Mouse (Mus musculus) midbrain, embryonic 10.5 days (tissue): Measurements from ENCODE around the gene Per1. TPM values are rescaled to one million over a fixed set of nuclear protein-coding genes. Genes with fewer than 3 reads are reported as not detected.

Experiments
- DNase-seq: peaks from one replicate; pipeline ENCODE4 v3.0.0-alpha.2; 2017; ENCODE audit warnings: low spot score
- H3K27ac ChIP-seq: fragments of 300-500 bp; sonication (generic); replicated peaks from 2 replicates; pipeline ENCODE4 v1.5.1; 2016; ENCODE audit warnings: mild to moderate bottlenecking
- H3K27me3 ChIP-seq: fragments of 300-500 bp; sonication (generic); 2 replicates; pipeline ENCODE4 v1.6.1; 2016; ENCODE audit warnings: low read depth, mild to moderate bottlenecking; ENCODE audit not compliant: poor library complexity, severe bottlenecking
- H3K36me3 ChIP-seq: fragments of 300-500 bp; sonication (generic); 2 replicates; pipeline ENCODE4 v1.6.1; 2016; ENCODE audit warnings: mild to moderate bottlenecking, moderate library complexity
- H3K4me1 ChIP-seq: fragments of 300-500 bp; sonication (generic); 2 replicates; pipeline ENCODE4 v1.6.1; 2016
- H3K4me3 ChIP-seq: fragments of 300-500 bp; sonication (generic); 2 replicates; pipeline ENCODE4 v1.5.1; 2016; ENCODE audit warnings: mild to moderate bottlenecking, moderate library complexity
- H3K9me3 ChIP-seq: fragments of 300-500 bp; sonication (generic); replicated peaks from 2 replicates; pipeline ENCODE4 v1.6.1; 2016; ENCODE audit warnings: mild to moderate bottlenecking
- WGBS: fragments of 180-500 bp; shearing (Covaris S2); methylation state at CpG from one replicate; pipeline ENCODE4 v1.1.7; 2016; 5-methylcytosine and 5-hydroxymethylcytosine counted together
- polyA plus RNA-seq: library from polyadenylated mRNA; unstranded; fragments of >200 nt; fragmentation: Nextera tagmentation; extraction: Ambion mirVana; gene quantifications from 2 replicates; pipeline ENCODE4 v1.2.1, GENCODE M21; 2016

Gene Per1
- polyA plus RNA-seq, 1 experiment from 2014 or later, result 7.6 TPM

- 50% methylated on average over 2 of the region's 2 CpGs for WGBS
- Histone ChIP-seq H3K9me3 (no peaks in the 10 kb centered on the region), H3K27me3 (peaks cover 47% of the 10 kb centered on the region), H3K4me3 (peak overlapping the region; percentile 87), H3K4me1 (peaks cover 30% of the 10 kb centered on the region), H3K27ac (no peak overlapping the region), H3K36me3 (no peaks in the 10 kb centered on the region)
- DNase-seq, result no peak
Observed at GRCm38 (mm10) chr11:69126706-69127095, 31.7 kb downstream of the Per1 start.

GRCm38 (mm10) chr11:69128426-69129122, 33.6 kb downstream of the Per1 start:
- peaks cover 17% of the 10 kb centered on the region for H3K4me1 ChIP-seq
- H3K27me3 ChIP-seq, result peaks cover 59% of the 10 kb centered on the region
- no peak overlapping the region for H3K27ac ChIP-seq
- 66% methylated on average over 8 of the region's 8 CpGs for WGBS
- DNase-seq, result no peak
- no peaks in the 10 kb centered on the region for H3K9me3 ChIP-seq
- no peaks in the 10 kb centered on the region for H3K36me3 ChIP-seq
- H3K4me3 ChIP-seq, result no peak overlapping the region

- H3K27me3 ChIP-seq, result peaks cover 59% of the 10 kb centered on the region
- H3K27ac ChIP-seq, result peak overlapping the region; percentile 55; the same call in 1 of the 2 replicates
- no peaks in the 10 kb centered on the region for H3K36me3 ChIP-seq
- peaks cover 17% of the 10 kb centered on the region for H3K4me1 ChIP-seq
- peak overlapping the region; percentile 63 for H3K4me3 ChIP-seq
- H3K9me3 ChIP-seq, result no peaks in the 10 kb centered on the region
- DNase-seq, result peak; percentile 44
- 8% methylated on average over 5 of the region's 5 CpGs for WGBS
Observed at GRCm38 (mm10) chr11:69133566-69133922, 38.5 kb downstream of the Per1 start.

GRCm38 (mm10) chr11:69133923-69134621, 39.1 kb downstream of the Per1 start:
- Histone ChIP-seq H3K36me3 (no peaks in the 10 kb centered on the region), H3K4me1 (peaks cover 17% of the 10 kb centered on the region), H3K9me3 (no peaks in the 10 kb centered on the region), H3K27ac (peak overlapping the region; percentile 55), H3K4me3 (peak overlapping the region; percentile 63), H3K27me3 (peaks cover 59% of the 10 kb centered on the region)
- peak; percentile 65 for DNase-seq
- 1% methylated on average over 34 of the region's 34 CpGs for WGBS

- WGBS, result 28% methylated on average over 8 of the region's 8 CpGs
Observed at GRCm38 (mm10) chr11:69134622-69134968, 39.6 kb downstream of the Per1 start.

GRCm38 (mm10) chr11:69135361-69135760, 40.3 kb downstream of the Per1 start:
- H3K4me3 ChIP-seq, result no peak overlapping the region
- no peaks in the 10 kb centered on the region for H3K9me3 ChIP-seq
- DNase-seq, result no peak
- no peaks in the 10 kb centered on the region for H3K36me3 ChIP-seq
- peaks cover 17% of the 10 kb centered on the region for H3K4me1 ChIP-seq
- H3K27ac ChIP-seq, result no peak overlapping the region
- WGBS, result 83% methylated on average over 6 of the region's 6 CpGs
- H3K27me3 ChIP-seq, result peaks cover 47% of the 10 kb centered on the region

More at GRCm38 (mm10) chr11:69134622-69134968, 39.6 kb downstream of the Per1 start:
- Histone ChIP-seq H3K36me3 (no peaks in the 10 kb centered on the region), H3K9me3 (no peaks in the 10 kb centered on the region), H3K4me1 (peaks cover 17% of the 10 kb centered on the region), H3K27ac (peak overlapping the region; percentile 55; the same call in 1 of the 2 replicates), H3K4me3 (peak overlapping the region; percentile 63), H3K27me3 (peaks cover 55% of the 10 kb centered on the region)
- no peak for DNase-seq

GRCm38 (mm10) chr11:69147546-69147945, 52.5 kb downstream of the Per1 start:
- no peak overlapping the region for H3K4me3 ChIP-seq
- no peaks in the 10 kb centered on the region for H3K9me3 ChIP-seq
- DNase-seq, result no peak
- 81% methylated on average over 7 of the region's 7 CpGs for WGBS
- H3K36me3 ChIP-seq, result no peaks in the 10 kb centered on the region
- H3K27ac ChIP-seq, result no peak overlapping the region
- peaks cover 14% of the 10 kb centered on the region for H3K27me3 ChIP-seq
- peaks cover 7% of the 10 kb centered on the region for H3K4me1 ChIP-seq

- H3K9me3 ChIP-seq, result no peaks in the 10 kb centered on the region
- no peaks in the 10 kb centered on the region for H3K36me3 ChIP-seq
- H3K27me3 ChIP-seq, result peaks cover 14% of the 10 kb centered on the region
- peaks cover 7% of the 10 kb centered on the region for H3K4me1 ChIP-seq
- H3K27ac ChIP-seq, result no peak overlapping the region
- DNase-seq, result no peak
- H3K4me3 ChIP-seq, result no peak overlapping the region
- 93% methylated on average over 5 of the region's 5 CpGs for WGBS
Observed at GRCm38 (mm10) chr11:69148451-69148960, 53.5 kb downstream of the Per1 start.

- no peak for DNase-seq
- Histone ChIP-seq H3K4me3 (no peak overlapping the region), H3K27me3 (peaks cover 14% of the 10 kb centered on the region), H3K4me1 (peaks cover 7% of the 10 kb centered on the region), H3K9me3 (no peaks in the 10 kb centered on the region), H3K36me3 (no peaks in the 10 kb centered on the region), H3K27ac (no peak overlapping the region)
- 85% methylated on average over 6 of the region's 6 CpGs for WGBS
Observed at GRCm38 (mm10) chr11:69149728-69150127, 54.7 kb downstream of the Per1 start.

GRCm38 (mm10) chr11:69150444-69150843, 55.4 kb downstream of the Per1 start:
- WGBS, result 10% methylated on average over 7 of the region's 7 CpGs
- H3K27me3 ChIP-seq, result peaks cover 17% of the 10 kb centered on the region
- H3K36me3 ChIP-seq, result no peaks in the 10 kb centered on the region
- no peaks in the 10 kb centered on the region for H3K9me3 ChIP-seq
- H3K4me3 ChIP-seq, result peak overlapping the region; percentile 32
- no peak overlapping the region for H3K27ac ChIP-seq
- H3K4me1 ChIP-seq, result peaks cover 7% of the 10 kb centered on the region
- peak; percentile 61 for DNase-seq

GRCm38 (mm10) chr11:69151004-69151403, 56.0 kb downstream of the Per1 start:
- no peak for DNase-seq
- Histone ChIP-seq H3K9me3 (no peaks in the 10 kb centered on the region), H3K27ac (no peak overlapping the region), H3K4me1 (peaks cover 7% of the 10 kb centered on the region), H3K4me3 (peak overlapping the region; percentile 32), H3K36me3 (no peaks in the 10 kb centered on the region), H3K27me3 (peaks cover 23% of the 10 kb centered on the region)
- WGBS, result 74% methylated on average over 6 of the region's 6 CpGs

- H3K36me3 ChIP-seq, result no peaks in the 10 kb centered on the region
- WGBS, result 87% methylated on average over 8 of the region's 8 CpGs
- H3K4me1 ChIP-seq, result peaks cover 16% of the 10 kb centered on the region
Observed at GRCm38 (mm10) chr11:69153831-69154230, 58.8 kb downstream of the Per1 start.

GRCm38 (mm10) chr11:69155351-69155750, 60.3 kb downstream of the Per1 start:
- H3K4me1 ChIP-seq, result peaks cover 16% of the 10 kb centered on the region
- no peaks in the 10 kb centered on the region for H3K36me3 ChIP-seq
- no peaks in the 10 kb centered on the region for H3K9me3 ChIP-seq
- 68% methylated on average over 1 of the region's 1 CpGs for WGBS
- H3K27me3 ChIP-seq, result peaks cover 55% of the 10 kb centered on the region
- no peak overlapping the region for H3K27ac ChIP-seq
- H3K4me3 ChIP-seq, result no peak overlapping the region
- DNase-seq, result no peak

More at GRCm38 (mm10) chr11:69153831-69154230, 58.8 kb downstream of the Per1 start:
- H3K4me3 ChIP-seq, result no peak overlapping the region
- no peaks in the 10 kb centered on the region for H3K9me3 ChIP-seq
- no peak for DNase-seq
- H3K27ac ChIP-seq, result no peak overlapping the region
- H3K27me3 ChIP-seq, result peaks cover 51% of the 10 kb centered on the region
